Mouse (Mus musculus) layer of hippocampus, adult 2 months (tissue): ENCODE results near the gene Ddx54. TPM values are rescaled to one million over a fixed set of nuclear protein-coding genes. Genes with fewer than 3 reads are reported as not detected.

Experiments used
- DNase-seq, 2 experiments: peaks; one replicate each; pipeline ENCODE4 v3.0.0; 2022; ENCODE audit warnings: low spot score in 2 of 2
- H3K27ac ChIP-seq: fragments of 200-600 bp; 2 replicates; pipeline ENCODE4 v1.8.1; 2022
- H3K4me3 ChIP-seq: fragments of 200-600 bp; 2 replicates; pipeline ENCODE4 v1.8.1; 2022; ENCODE audit warnings: mild to moderate bottlenecking
- CTCF ChIP-seq: fragments of 200-600 bp; conservative IDR thresholded peaks from 2 replicates; pipeline ENCODE4 v1.8.1; 2022; ENCODE audit warnings: antibody characterized with exemption, mild to moderate bottlenecking, moderate library complexity
- long read RNA-seq, 2 experiments: library from polyadenylated mRNA; stranded (forward); transcript quantifications; one replicate each; pipeline ENCODE4 v2.0.0; 2021; ENCODE audit warnings: borderline mapping rate in 2 of 2
- total RNA-seq, 2 experiments: library from RNA; stranded (reverse); gene quantifications; 2 replicates each; pipeline ENCODE4 v1.2.3; 2021

Gene Ddx54
- total RNA-seq = 10 to 100 TPM; 36.8 to 37.2 TPM
- long read RNA-seq, experiment 1, full-length matches to known transcripts = 46 of 64 reads
- long read RNA-seq, experiment 1, partial matches to known transcripts = 13 of 64 reads
- long read RNA-seq, experiment 1, other reads (novel, unspliced or antisense) = 5 of 64 reads
- long read RNA-seq, experiment 2, full-length matches to known transcripts = 55 of 66 reads
- long read RNA-seq, experiment 2, partial matches to known transcripts = 6 of 66 reads
- long read RNA-seq, experiment 2, other reads (novel, unspliced or antisense) = 5 of 66 reads

GRCm38 (mm10) chr5:120612442-120612821 is at the start of gene Ddx54, which contains the start of gene Rita1:
TSS of gene Ddx54 (plus strand) at chr5:120612739.
TSS of gene Rita1 (minus strand) at chr5:120612589.
- peak; percentile 97 to 98 for DNase-seq
- H3K4me3 ChIP-seq = peak within 1 kb of the TSS; percentile 77
- no peak for TF ChIP-seq CTCF
- H3K27ac ChIP-seq = peak within 1 kb of the TSS; percentile 99

GRCm38 (mm10) chr5:120562956-120563913 is 49.3 kb upstream of the Ddx54 start:
- Histone ChIP-seq H3K27ac (peak overlapping the region; percentile 82), H3K4me3 (no peak overlapping the region)
- no peak for TF ChIP-seq CTCF
- DNase-seq = no peak

GRCm38 (mm10) chr5:120563914-120564311 is 48.6 kb upstream of the Ddx54 start:
- Histone ChIP-seq H3K4me3 (no peak overlapping the region), H3K27ac (no peak overlapping the region)
- no peak for DNase-seq
- no peak for TF ChIP-seq CTCF

- no peak for TF ChIP-seq CTCF
- Histone ChIP-seq H3K27ac (peak overlapping the region; percentile 85), H3K4me3 (no peak overlapping the region)
- no peak for DNase-seq
Measured at GRCm38 (mm10) chr5:120565171-120565905, 47.2 kb upstream of the Ddx54 start.

DNA sequence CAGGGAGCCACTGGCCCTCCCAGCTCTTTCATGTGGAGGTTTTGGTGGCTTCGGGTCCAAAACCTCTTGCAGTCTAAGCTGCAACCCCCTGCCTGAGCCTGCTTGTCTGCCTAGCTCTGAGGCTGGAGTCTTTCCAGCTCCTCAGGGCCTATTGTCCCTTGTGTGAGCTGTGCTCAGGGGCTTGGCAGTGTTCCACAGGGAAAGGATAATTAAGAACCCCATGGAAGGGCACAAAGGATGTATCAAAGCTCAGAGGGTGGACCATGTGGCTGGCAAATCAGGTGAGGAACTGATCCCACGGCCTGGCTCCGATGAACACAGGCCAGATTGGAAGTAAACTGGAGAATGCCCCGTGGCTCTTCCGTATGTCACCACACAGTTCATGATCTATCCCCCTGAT is 46.4 kb upstream of the Ddx54 start:
- Histone ChIP-seq H3K27ac (peak overlapping the region; percentile 85), H3K4me3 (no peak overlapping the region)
- DNase-seq = peak in 1 of 2 experiments; percentile 43
- TF ChIP-seq CTCF = no peak

DNA sequence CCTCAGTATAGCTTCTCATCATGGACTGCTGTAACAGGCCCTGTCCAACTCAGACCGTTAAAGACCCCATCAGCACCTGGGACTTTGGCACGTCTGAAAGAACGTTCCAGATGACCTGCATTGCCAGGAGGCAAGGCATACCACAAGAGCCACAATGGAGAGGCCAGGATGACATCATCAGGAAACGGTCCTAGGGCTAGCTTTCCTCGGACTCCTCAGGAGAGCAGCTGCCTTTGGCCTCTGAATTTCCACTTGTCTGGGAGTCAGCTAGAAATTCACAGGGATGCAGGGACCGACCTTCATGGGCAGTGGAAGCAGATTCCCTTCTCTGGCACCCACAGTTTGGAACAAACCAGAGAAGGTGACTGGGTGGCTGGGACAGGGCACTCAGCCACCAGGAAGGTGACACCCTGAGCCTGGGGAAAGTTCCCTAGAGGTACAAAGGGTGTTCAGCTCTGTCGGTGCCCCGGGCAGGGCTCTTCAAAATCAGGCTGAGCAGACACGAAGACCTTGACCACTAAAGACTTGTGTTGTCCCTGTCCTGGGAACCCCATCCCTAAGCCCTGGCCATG is 45.8 kb upstream of the Ddx54 start:
- DNase-seq = no peak
- TF ChIP-seq CTCF = no peak
- Histone ChIP-seq H3K27ac (peak overlapping the region; percentile 85), H3K4me3 (no peak overlapping the region)

DNA sequence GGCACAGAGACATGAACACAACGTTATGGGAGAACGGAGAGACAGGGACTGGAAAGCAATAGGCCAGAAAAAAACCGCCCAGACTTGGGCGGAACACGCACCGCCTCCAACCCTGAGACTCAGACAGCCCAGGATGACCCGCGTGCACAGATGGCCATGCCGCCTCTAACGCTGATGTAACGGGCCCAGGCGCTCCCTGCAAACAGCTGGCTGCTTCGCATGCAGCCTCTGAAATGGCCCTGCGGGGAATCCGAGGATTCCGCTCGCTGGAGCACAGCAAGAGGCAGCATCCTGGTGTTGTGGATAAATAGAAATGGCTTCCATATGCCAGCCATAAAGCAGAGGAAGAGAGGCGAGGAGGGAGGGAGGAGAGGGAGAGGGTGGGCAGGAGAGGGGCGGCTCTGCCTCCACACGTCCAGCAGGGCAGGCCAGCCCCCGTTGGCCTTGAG is 45.3 kb upstream of the Ddx54 start:
- Histone ChIP-seq H3K27ac (peak overlapping the region; percentile 85), H3K4me3 (no peak overlapping the region; the same call in 1 of the 2 replicates)
- peak in 1 of 2 experiments; percentile 29 for DNase-seq
- no peak for TF ChIP-seq CTCF

- peak in 1 of 2 experiments; percentile 26 for DNase-seq
- Histone ChIP-seq H3K4me3 (peak overlapping the region; percentile 2), H3K27ac (peak overlapping the region; percentile 85)
- no peak for TF ChIP-seq CTCF
Measured at GRCm38 (mm10) chr5:120567761-120568211, 44.8 kb upstream of the Ddx54 start.

GRCm38 (mm10) chr5:120568336-120568768 is 44.2 kb upstream of the Ddx54 start:
- TF ChIP-seq CTCF = no peak
- H3K4me3 ChIP-seq = no peak overlapping the region; the same call in 1 of the 2 replicates
- H3K27ac ChIP-seq = peak overlapping the region; percentile 85
- DNase-seq = peak in 1 of 2 experiments; percentile 30

DNA sequence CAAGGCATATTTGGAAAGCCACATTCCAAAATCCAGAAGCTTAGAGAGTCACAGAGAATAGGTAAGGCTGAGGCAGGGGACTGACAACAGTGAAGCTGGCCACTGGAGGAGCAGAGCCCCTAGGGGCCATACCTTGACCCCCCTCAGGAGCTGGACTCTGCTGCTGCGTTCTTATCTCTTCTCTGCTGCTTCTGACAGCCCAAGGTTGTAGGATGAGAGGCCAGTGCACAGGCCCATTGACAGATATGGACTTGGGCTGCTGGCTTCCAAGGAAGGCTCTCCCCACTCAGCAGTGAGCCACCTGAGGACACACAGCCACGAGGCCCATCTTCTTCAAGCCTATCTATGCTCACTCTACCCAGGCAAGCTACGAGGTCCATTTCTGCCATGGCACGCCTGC is 43.6 kb upstream of the Ddx54 start:
- H3K4me3 ChIP-seq = no peak overlapping the region
- peak overlapping the region; percentile 85 for H3K27ac ChIP-seq

DNA sequence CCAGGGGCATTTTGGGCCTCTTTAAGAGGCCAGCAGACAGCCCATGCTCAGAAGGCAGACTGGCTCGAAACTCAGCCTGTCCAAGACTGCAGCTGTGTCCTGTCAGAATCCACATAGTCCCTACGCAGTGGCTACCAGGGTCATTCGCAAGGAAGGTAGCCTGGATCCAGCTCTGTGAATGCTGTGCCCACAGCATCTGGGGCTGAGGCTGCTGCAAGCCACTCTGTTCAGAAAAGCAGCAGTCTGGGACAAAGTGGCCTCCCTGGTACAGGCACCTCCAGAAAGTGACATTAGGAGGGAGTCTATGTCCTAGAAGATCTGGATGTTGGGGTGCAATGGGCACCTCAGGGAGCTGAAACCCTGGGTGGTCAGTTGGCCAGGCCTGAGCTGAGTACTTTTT is 42.7 kb upstream of the Ddx54 start:
- DNase-seq = no peak
- H3K4me3 ChIP-seq = no peak overlapping the region
- H3K27ac ChIP-seq = 0 out of 2 replicates have a peak overlapping the region, but pooled peaks have one; percentile 32
- TF ChIP-seq CTCF = no peak

More for the DNA sequence above, 43.6 kb upstream of the Ddx54 start:
- no peak for TF ChIP-seq CTCF
- no peak for DNase-seq

DNA sequence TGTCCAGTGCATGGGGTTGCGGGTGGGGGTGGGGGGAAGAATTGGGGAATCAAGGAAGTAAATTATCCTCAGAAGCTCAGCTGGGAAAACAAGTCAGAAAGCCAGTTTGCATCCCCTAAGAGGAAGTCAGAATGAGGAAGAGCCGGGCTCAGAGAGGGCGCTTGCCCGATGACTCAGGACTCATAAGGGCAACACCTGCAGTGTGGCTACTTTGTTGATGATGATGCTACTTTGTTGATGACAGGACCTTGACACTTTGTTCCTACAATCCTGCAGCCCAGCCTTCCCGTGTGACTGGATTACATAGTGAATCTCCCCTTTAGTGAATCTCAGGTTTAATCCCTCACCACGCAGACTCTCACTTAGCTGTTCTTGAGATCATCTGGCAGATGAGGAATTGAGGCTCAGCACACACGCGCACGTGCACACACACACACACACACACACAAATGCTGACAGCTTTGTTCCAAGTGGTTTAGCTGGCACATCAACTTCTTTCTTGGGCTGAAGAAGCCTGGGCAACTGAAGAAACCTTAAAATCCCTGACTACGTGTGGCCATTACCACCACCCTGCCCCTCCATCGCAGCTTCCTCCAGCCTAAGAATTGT is 42.1 kb upstream of the Ddx54 start:
- DNase-seq = no peak
- H3K27ac ChIP-seq = peak overlapping the region; percentile 68; the same call in 1 of the 2 replicates
- no peak for TF ChIP-seq CTCF
- H3K4me3 ChIP-seq = no peak overlapping the region
